Mouse (Mus musculus) WW6 (cell line): Measurements from ENCODE around the gene Spsb2.
A peak's percentile ranks its signal among the peaks of the same experiment; 100 is the strongest.

Experiments
- DNase-seq: peaks from one replicate; pipeline ENCODE4 v3.0.0-alpha.2; 2013; ENCODE audit warnings: low read depth, low spot score

Gene Spsb2

DNA sequence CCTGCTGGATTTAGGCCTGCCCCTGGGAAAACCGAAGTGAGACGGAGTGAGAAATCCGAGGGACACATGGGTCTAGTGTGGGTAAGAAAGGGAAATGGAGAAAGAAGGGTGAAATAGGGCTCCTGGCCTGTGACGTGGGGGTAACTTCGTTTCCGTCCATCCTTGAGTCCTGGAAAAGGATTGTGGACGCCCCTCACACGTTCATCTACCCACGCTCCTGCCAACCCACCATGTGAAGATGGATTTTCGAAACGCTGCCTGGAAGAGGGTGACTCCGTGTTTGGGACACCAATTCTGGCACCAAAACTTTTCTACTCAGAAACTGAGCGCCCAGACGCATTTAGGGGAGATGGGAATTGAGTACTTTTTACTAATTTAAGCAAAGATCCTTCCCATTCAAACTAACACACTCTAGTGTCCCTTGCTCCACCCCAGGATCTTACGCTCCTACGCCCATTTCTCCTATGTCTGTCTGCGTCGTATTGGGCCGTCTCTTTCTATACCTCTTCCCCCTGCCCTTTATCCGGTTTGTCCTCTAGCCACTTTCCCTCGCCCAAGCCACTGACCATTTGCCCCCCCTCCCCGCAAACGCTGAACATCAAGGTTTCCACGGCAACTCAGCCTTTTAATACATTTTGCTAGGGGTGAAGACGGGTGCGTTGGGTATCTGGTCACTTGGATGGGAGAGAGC lies 49.5 kb downstream of the Spsb2 start:
- DNase-seq = no peak

DNA sequence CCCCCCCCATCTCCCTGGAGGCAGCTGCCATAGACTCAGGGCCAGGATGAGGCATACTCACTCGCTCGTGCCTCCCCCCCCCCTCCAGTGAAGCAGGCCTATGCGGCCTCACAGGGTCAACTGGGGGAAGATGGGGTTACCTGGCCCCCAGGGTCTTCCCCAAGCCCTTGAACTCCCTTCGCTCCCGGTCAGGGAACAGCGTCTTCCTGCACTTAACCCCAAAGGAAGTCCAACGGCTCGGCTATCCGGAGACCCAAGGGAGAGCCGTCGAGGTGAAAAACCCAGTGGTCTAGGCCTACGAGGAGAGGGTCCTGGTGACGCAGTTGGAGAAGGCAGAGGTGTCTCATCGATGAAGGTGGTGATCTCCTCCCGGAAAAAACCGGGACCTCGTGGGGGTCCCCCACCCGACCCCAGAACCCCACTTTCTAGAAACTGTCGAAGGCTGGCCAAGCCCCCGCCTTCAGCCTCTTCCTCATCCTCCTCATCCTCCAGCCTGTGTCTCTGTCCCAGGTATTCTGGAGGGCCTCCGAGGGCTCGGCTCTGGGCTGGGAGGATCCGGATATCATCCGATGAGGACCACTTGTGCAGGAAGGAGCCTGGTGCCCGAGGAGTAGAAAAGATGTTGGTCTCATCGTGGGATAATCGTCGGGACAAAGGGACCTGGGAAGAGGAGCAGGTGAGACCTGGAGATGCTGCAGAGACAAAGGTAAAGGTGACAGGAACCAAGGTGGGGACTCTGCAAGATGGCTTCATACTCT lies 50.3 kb downstream of the Spsb2 start:
- no peak for DNase-seq

DNA sequence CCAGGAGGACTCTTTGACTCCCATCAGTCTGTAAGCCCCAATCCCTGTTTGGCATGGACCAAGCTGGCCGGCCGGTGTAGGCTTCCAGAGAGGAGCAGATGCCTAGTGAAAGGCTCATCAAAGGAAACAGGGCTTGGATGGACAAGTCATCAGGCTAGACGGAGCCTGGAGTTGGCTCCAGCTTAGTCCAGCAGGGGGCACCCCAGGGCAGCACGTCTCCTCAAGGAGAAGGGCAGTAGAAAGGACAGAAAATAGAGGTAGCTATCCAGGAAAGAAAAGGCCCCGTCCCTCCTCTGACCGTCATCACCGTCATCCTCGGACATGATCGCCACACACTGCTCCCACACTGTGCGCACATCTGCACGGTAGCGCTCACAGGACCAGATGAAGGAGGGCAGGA lies 51.3 kb downstream of the Spsb2 start:
- DNase-seq = peak; percentile 67
